Mouse (Mus musculus) mouse embryonic stem cell (cell line): ENCODE measurements at regions not wholly inside any gene's neighbourhood (a gene's known extent, or its start where the extent isn't known, plus 50 kb on each side); places are given as distances from the start of the nearest gene placed in this dataset.

Source experiments
- in situ Hi-C, 2 experiments: fragments of 300-500 bp; cut with MboI; formaldehyde crosslinking; loops; 1 replicate in 1 of 2; 3 replicates in 1 of 2; pipeline ENCODE4 v1.14.3; 2019 to 2020; ENCODE audit warnings: low sequenced_read_pairs in 2 of 2, low pct_unique_long_range_greater_than_20kb in 1 of 2, mixed read lengths in 1 of 2; ENCODE audit not compliant: unreplicated experiment in 1 of 2

DNA sequence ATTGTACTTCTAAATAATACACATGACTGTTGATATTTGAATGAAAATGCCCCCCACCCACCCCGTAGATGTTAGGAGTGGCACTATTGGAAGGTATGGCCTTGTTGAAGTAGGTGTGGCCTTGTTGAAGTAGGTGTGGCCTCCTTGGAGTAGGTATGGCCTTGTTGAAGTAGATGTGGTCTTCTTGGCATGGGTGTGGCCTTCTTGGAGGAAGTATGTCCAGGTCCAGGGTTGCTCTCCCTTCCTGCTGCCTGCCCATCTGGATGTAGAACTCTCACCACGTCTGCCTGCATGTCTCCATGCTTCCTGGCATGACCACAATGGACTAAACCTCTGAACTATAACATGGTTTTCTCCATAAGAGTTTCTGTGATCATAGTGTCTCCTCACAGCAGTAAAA is 188.7 kb downstream of the Sptssa start:
- in situ Hi-C loops, result no loop called here

- in situ Hi-C loops, result no loop called here
Observed at GRCm38 (mm10) chr12:54463806-54464205, 192.6 kb downstream of the Sptssa start.

DNA sequence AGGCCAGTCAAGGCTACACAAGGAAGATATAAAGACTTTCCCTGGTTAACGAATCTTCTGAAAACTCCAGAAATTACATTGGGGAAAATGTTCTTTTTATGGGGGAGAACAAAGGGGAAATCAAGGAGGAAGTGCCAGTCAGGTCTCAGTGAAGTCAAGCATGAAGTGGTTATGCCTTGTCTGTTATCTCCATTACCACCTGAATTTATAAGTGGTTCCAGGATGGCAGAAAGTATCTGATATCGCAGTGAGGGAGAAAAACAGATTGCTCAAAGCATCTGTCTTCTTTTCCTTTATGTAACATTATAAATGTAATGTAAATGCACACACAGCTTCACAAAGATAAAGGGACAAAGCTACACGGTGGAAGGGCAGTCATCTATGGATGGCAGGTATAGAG is 195.0 kb downstream of the Sptssa start:
- in situ Hi-C loops, result no loop called here

GRCm38 (mm10) chr12:54460135-54460523 is 196.2 kb downstream of the Sptssa start:
- in situ Hi-C loops, result no loop called here

GRCm38 (mm10) chr12:54459462-54460134 is 196.8 kb downstream of the Sptssa start:
- in situ Hi-C loops, result no loop called here

DNA sequence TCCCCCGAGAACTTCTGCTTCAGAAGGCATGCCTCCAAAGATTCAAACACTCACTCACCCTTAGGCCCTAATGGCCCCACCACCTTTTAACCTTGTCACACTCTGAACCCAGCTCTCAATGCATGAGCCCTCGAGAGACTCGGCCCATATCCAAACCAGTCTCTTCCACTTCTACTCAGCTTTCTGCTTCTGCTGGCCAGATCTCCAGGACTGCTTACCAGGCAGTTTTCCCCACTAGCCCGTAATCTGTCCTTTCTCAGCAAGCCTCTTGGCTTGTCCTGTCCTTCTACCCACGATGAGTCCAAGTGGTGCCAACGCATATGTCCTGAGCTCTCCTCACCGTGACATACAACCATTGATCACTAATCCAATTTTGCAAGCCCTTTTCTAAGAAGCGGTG is 199.6 kb downstream of the Sptssa start:
- in situ Hi-C loops, result no loop called here

DNA sequence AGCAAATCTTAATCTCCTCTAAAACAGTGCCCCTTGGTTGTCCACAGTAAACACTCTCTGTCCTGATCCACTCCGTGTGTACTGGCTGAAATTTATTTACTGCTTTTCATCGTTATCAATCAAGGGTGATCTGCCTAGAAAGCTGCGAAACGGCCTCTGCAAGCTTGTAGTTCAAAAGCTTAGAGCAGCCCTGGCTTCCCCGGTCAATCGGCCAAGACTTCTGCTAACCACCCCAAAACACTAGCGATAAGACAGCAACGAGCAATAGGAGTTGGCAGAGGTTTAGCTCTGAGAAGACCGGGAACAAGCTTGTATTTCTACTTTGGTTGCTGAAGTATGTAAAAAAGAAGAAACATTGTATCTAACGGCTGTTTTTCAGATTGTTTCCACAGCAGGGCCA is 201.8 kb downstream of the Sptssa start:
- in situ Hi-C loops, result no loop called here

- in situ Hi-C loops, result no loop called here
Observed at GRCm38 (mm10) chr12:54453343-54453742, 203.0 kb downstream of the Sptssa start.

DNA sequence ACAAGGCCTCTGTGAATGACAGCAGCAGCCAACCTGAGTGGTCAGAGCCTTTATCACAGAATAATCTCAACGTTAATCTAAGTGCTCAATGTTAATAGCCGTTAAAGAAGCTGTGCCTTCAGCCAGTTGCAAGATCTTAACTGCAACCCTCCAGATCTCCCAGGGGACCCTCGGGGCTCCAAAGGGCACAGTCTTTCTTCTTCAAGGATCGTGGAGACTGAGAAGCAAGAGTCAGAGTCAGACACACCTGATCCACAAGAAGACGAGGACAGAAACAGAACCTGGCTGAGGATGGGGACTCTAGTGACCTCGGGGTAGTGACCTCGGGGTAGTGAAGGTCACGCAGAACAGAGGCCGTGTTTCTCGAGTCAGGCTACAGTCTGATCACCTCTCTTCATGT is 206.0 kb downstream of the Sptssa start:
- in situ Hi-C loops, result no loop called here

GRCm38 (mm10) chr12:54448221-54448620 is 208.2 kb downstream of the Sptssa start:
- in situ Hi-C loops, result no loop called here

- in situ Hi-C loops, result no loop called here
Observed at GRCm38 (mm10) chr12:54447354-54447753, 209.0 kb downstream of the Sptssa start.

GRCm38 (mm10) chr12:54446356-54446755 is 210.0 kb downstream of the Sptssa start:
- in situ Hi-C loops, result no loop called here

DNA sequence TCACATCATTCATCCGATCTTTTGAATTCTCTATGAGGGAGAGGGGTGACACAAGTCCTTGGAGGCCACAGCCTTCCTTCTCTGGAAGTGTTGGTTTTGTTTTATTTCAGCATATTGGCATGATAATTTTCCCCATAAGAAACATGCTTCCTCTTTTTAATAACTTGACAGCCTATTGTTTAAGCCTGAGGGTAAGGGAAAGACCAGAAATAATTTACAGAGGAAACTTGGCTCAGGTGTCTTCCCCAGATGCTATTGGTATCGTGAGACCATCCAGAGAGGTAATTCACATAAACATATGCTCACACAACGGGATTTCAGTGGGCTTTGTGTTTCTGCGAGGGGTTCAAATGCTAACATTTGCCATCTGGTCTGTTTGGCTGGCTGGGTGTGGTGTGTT is 212.0 kb downstream of the Sptssa start:
- in situ Hi-C loops, result no loop called here

GRCm38 (mm10) chr12:54443285-54443684 is 213.1 kb downstream of the Sptssa start:
- in situ Hi-C loops, result no loop called here

DNA sequence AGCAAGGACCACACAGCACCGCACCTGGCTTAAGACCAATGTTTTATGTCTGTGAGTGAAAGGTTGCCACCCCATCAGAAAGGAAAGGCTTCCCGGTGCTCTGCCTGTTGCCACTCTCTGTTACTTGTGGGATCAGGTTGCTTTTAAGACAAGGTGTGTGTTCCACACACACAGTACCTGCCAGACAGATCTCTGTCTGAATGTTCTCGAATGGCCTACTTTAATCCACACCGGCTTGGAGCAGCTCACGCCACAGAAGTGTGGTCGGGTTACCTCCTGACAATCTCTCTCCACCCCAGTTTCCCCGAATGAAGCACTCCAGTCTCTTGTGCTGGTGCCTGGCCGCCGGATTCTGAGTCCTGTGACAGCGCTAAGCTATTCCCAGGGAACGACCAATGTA is 214.0 kb downstream of the Sptssa start:
- in situ Hi-C loops, result no loop called here

GRCm38 (mm10) chr12:54440851-54441593 is 215.4 kb downstream of the Sptssa start:
- in situ Hi-C loops, result no loop called here

DNA sequence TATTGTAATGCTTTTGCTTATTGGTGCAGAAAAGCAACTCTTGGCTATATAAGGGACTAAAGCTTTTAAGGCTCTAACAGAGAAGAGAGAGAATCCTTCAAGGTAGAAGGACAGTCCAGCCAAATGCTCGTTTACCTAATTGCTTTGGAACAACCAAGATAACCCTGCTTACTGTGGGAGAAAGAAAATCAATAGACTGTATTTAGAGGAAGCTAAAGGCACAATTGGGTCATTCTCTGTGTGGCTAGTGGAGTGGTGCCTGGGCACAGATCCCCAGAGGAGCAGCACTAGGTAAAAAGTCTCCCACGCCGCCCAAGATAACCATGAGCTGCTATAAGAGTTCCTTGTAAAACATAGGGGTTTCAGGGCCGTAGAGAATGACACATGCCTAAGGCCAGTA is 217.6 kb downstream of the Sptssa start:
- in situ Hi-C loops, result no loop called here

- in situ Hi-C loops, result no loop called here
Observed at GRCm38 (mm10) chr12:54425236-54425635, 221.6 kb upstream of the Egln3 start.

DNA sequence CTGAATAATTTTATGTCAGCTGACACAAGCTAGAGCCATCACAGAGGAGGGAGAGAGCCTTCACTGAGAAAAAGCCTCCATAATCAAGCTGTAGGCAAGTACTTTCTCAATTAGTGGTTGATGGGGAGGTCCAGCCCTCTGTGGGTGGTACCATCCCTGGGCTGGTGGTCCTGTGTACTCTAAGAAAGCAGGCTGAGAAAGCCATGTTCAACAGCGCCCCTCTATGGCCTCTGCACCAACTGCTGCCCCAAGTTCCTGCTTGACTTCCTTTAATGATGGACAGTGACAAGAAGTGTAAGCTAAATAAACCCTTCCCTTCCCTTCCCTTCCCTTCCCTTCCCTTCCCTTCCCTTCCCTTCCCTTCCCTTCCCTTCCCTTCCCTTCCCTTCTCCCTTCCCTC is 211.2 kb upstream of the Egln3 start:
- in situ Hi-C loops, result no loop called here

GRCm38 (mm10) chr12:54414201-54414600 is 210.5 kb upstream of the Egln3 start:
- in situ Hi-C loops, result no loop called here
